Mouse (Mus musculus) testis, adult 2 months (tissue): ENCODE results near the gene Dnaja3. TPM values are rescaled to one million over a fixed set of nuclear protein-coding genes. Genes with fewer than 3 reads are reported as not detected.

Source experiments
- H3K27ac ChIP-seq: fragments of 200-500 bp; 2 replicates; pipeline ENCODE4 v1.5.1; 2012; ENCODE audit warnings: low read depth, low read length; ENCODE audit not compliant: control insufficient read depth, insufficient read depth
- H3K27me3 ChIP-seq: fragments of 200-500 bp; 2 replicates; pipeline ENCODE4 v1.6.1; 2012; ENCODE audit warnings: mild to moderate bottlenecking, low read length, moderate library complexity; ENCODE audit not compliant: control insufficient read depth, insufficient read depth
- H3K36me3 ChIP-seq: fragments of 200-500 bp; 2 replicates; pipeline ENCODE4 v1.6.1; 2012; ENCODE audit warnings: mild to moderate bottlenecking, low read length; ENCODE audit not compliant: control insufficient read depth, insufficient read depth
- H3K4me1 ChIP-seq: fragments of 200-500 bp; 2 replicates; pipeline ENCODE4 v1.6.1; 2012; ENCODE audit warnings: low read length; ENCODE audit not compliant: control insufficient read depth, insufficient read depth
- H3K4me3 ChIP-seq: fragments of 200-500 bp; 2 replicates; pipeline ENCODE4 v1.5.1; 2012; ENCODE audit warnings: low read depth, mild to moderate bottlenecking, low read length, moderate library complexity, mixed read lengths; ENCODE audit not compliant: control insufficient read depth
- CTCF ChIP-seq: fragments of 200-500 bp; IDR thresholded peaks from 2 replicates; pipeline ENCODE4 v1.5.1; 2012; ENCODE audit warnings: low read depth, mild to moderate bottlenecking, inconsistent platforms, low read length, moderate library complexity; ENCODE audit not compliant: control insufficient read depth, insufficient read depth, insufficient replicate concordance
- POLR2A ChIP-seq: fragments of 200-500 bp; IDR thresholded peaks from 2 replicates; pipeline ENCODE4 v1.6.1; 2012; ENCODE audit warnings: low read depth, mild to moderate bottlenecking, inconsistent platforms, low read length, moderate library complexity; ENCODE audit not compliant: control insufficient read depth
- polyA plus RNA-seq: library from polyadenylated mRNA; depleted of rRNA; stranded (reverse); fragments of >200 nt; gene quantifications from 2 replicates; pipeline ENCODE4 v1.2.3, GENCODE M21; 2012

Gene Dnaja3
- polyA plus RNA-seq, 1 experiment: 26.7 TPM

DNA sequence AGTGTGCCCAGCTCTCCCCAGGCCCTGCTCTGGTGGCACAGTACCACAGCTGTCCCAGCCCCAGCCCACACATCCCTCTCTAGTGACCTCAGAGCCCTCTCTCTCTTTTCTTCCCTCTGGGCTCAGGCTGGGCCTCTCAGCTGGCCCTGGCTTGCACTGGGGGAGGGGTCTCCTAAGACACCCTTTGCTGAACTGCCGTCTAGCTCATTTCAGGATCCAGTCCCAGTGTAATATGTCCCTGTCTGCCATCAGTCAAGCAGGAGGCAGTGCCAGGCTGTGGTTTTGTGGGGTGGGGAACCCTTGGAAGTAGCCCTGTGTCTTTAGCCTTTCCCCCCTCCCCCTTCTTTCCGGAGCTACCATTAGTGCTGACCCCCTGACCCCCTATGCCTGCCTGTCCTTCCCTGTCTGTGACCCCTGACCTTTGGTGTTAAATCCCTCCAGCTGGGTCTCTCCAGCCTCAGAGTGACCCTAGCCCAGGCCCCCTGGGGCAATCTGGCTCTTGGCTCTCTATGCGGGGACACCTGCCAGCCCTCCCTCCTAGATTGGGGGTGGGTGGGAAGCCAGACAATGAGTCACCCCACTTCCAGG lies 43.6 kb upstream of the Dnaja3 start:
- Histone ChIP-seq H3K4me1 (peaks cover 12% of the 10 kb centered on the region), H3K27ac (no peak overlapping the region), H3K27me3 (no peaks in the 10 kb centered on the region), H3K36me3 (no peaks in the 10 kb centered on the region), H3K4me3 (no peak overlapping the region)
- TF ChIP-seq CTCF (no peak), POLR2A (no peak)

DNA sequence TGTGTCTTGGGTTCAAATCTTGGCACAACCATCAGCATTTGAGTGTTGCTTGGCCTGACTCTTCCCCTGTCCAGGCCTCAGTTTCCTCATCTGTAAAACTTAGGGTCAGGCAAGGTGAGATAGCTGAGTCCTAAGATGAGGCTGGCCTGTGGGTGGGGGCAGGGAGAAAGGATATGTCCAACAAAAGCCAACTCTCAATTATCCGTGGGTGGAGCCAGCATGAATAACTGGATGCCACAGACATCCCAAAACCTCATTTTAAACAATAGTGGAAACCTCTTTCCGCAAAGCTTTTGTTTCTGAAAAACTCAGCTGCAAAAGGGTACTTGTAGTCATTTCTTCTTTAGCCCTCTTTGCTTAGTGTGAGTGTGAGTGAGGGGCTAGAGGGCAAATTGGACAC lies 43.0 kb upstream of the Dnaja3 start:
- TF ChIP-seq POLR2A (no peak), CTCF (no peak)
- no peak overlapping the region for H3K4me3 ChIP-seq
- no peak overlapping the region for H3K27ac ChIP-seq
- H3K36me3 ChIP-seq: no peaks in the 10 kb centered on the region
- peaks cover 12% of the 10 kb centered on the region for H3K4me1 ChIP-seq
- no peaks in the 10 kb centered on the region for H3K27me3 ChIP-seq

DNA sequence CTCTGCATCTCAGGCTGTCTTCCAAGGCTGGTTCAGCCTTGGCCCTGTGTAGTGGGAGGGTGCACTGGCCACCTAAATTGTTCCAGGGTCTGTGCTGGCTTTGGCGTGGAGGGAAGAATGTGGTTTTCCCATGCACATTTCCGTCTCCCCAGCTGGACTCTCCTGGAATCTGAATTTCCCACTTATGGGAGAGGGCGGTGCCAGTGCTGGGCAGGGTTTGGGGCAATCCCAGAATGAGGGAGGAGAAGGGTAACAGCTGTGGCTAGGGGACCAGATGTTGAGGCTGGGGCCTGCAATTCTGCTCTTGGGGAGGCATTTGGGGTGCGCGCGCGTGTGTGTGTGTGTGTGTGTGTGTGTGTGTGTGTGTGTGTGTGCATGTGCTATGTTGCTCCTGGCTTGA lies 42.5 kb upstream of the Dnaja3 start:
- no peak overlapping the region for H3K4me3 ChIP-seq
- peaks cover 14% of the 10 kb centered on the region for H3K4me1 ChIP-seq

DNA sequence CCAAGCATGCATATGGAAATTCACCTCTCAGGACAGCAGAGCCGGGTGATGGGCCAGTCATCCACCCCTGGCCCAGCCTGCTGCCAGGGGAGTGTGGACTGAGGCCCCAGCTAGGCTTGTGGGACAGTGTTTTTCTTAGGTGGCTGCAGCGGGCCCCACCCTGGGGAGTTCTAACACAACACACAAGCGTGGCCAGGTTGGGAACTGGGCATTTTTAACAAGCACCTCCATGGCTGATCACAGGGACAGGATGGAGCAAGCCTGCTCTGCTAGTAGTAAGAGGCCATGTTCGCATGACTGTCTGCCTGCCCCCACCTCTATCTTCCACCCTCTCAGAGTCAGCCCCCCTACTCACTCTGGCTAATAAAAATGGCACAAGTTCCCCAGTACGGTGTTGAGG lies 41.7 kb upstream of the Dnaja3 start:
- Histone ChIP-seq H3K36me3 (no peaks in the 10 kb centered on the region), H3K4me1 (peaks cover 15% of the 10 kb centered on the region), H3K27me3 (no peaks in the 10 kb centered on the region), H3K27ac (no peak overlapping the region), H3K4me3 (no peak overlapping the region)
- TF ChIP-seq POLR2A: no peak
- no peak for TF ChIP-seq CTCF

More for the DNA sequence above, 42.5 kb upstream of the Dnaja3 start:
- Histone ChIP-seq H3K36me3 (no peaks in the 10 kb centered on the region), H3K27ac (no peak overlapping the region), H3K27me3 (no peaks in the 10 kb centered on the region)
- TF ChIP-seq CTCF (no peak), POLR2A (no peak)

DNA sequence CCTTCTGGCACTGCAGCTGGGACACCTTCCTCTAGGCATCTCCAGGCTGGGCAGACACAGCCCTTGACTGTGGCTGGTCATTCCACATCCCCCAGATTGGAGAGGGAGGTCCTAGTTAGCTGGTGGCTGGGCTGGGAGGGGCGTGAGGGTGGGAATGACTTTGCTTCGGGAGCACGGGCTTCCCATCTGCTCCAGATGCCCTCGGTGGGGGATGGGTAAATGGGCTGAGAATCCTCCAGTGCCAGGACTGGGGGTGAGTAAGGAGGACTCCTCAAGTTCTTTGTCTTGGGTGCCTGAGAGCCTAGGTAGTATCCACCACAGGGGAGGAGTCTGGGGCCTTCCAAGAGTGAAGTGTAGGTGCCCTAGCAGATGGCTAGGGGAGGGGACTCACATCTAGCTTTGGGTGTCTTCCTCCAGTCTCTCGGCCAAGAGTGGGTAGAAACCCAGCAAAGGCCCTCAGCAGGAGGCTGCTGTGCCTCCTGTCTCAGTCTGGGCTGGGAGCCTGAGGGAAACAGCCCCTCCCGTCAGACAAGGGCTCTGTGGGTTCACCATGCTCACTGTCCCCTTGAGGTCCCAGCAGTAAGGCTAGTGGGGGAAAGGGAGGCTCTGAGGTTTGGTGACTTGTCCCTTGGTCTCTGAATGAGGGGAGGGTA lies 40.8 kb upstream of the Dnaja3 start:
- Histone ChIP-seq H3K4me3 (no peak overlapping the region), H3K36me3 (no peaks in the 10 kb centered on the region), H3K27me3 (no peaks in the 10 kb centered on the region), H3K27ac (no peak overlapping the region), H3K4me1 (peaks cover 13% of the 10 kb centered on the region)
- TF ChIP-seq CTCF (no peak), POLR2A (no peak)

DNA sequence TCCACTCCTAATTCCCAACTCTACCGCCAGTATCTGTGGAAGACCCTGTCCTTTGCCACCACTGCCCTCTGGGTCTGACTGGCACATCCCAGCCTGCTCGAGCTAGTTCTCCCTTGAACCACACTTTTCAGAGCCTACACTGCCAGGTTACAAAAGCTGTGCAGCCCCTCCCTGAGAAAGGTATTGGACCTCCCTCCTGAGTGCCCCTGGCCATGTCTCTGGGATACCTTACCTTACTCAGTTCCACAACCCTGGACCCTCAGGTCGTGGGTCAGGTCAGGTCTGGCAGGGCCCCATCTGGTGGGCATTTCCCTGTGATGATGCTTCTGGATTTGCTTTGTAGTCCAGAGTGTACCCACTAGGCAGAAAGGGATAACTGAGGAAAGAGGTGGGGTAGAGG lies 40.2 kb upstream of the Dnaja3 start:
- no peak for TF ChIP-seq POLR2A
- no peak for TF ChIP-seq CTCF
- no peak overlapping the region for H3K27ac ChIP-seq
- peaks cover 13% of the 10 kb centered on the region for H3K4me1 ChIP-seq
- H3K27me3 ChIP-seq: no peaks in the 10 kb centered on the region
- no peaks in the 10 kb centered on the region for H3K36me3 ChIP-seq
- H3K4me3 ChIP-seq: no peak overlapping the region

DNA sequence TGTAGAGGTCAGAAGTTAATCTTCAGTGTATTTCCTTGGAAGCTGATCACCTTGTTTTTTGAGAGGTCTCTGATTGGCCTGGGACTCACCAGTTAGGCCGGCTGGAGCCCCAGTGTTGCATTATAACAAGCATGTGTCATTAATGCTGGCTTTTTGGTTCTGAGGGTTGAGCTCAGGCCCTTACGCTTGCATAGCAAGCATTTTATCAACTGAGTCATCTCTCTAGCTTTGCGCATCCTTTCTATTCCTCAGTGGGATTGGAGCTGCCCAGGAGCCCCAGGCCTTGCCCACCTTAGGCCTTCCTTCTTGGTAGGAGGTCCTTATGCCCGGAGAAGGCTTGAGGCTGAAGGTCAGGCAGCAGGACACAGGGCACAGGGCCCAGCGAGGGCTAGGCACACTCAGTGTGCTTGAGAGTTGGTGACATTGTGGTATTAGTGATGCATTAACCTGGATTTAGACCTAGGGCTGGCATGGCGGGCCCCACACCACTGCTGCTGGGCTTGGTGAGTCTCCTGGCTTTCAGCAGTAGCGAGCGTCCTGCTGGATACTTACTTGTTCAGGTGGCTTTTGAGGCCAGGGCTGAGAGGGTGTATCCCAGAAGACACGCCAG lies 39.0 kb upstream of the Dnaja3 start:
- no peak for TF ChIP-seq POLR2A
- no peak for TF ChIP-seq CTCF
- Histone ChIP-seq H3K27ac (no peak overlapping the region), H3K36me3 (no peaks in the 10 kb centered on the region), H3K27me3 (no peaks in the 10 kb centered on the region), H3K4me1 (peaks cover 3% of the 10 kb centered on the region), H3K4me3 (no peak overlapping the region)
